Mouse (Mus musculus) heart, embryonic 12.5 days (tissue): Measurements from ENCODE around the gene Hcn3. TPM values are rescaled to one million over a fixed set of nuclear protein-coding genes. Genes with fewer than 3 reads are reported as not detected.
"Not testable (repeated sequence)": the region's sequence is repeated elsewhere in the genome, so short reads cannot be mapped to it uniquely, and the experiment has no call there.

Experiments
- ATAC-seq: fragments of 200-750 bp; cut with Nextera tagmentation; 2 replicates; pipeline ENCODE4 v1.8.0; 2017; ENCODE audit warnings: moderate TSS enrichment, moderate library complexity; ENCODE audit not compliant: insufficient number of reproducible peaks, low FRiP score
- H3K27ac ChIP-seq: fragments of 300-500 bp; sonication (generic); 2 replicates; pipeline ENCODE4 v1.5.1; 2016; ENCODE audit warnings: mild to moderate bottlenecking, moderate library complexity; ENCODE audit not compliant: poor library complexity, severe bottlenecking
- H3K27me3 ChIP-seq: fragments of 300-500 bp; sonication (generic); replicated peaks from 2 replicates; pipeline ENCODE4 v1.6.1; 2016; ENCODE audit warnings: mild to moderate bottlenecking, moderate library complexity
- H3K36me3 ChIP-seq: fragments of 300-500 bp; sonication (generic); 2 replicates; pipeline ENCODE4 v1.6.1; 2016; ENCODE audit warnings: mild to moderate bottlenecking, moderate library complexity
- H3K4me1 ChIP-seq: fragments of 300-500 bp; sonication (generic); replicated peaks from 2 replicates; pipeline ENCODE4 v1.6.1; 2016; ENCODE audit warnings: mild to moderate bottlenecking
- H3K4me2 ChIP-seq: fragments of 300-500 bp; sonication (generic); 2 replicates; pipeline ENCODE4 v1.6.1; 2016; ENCODE audit warnings: mild to moderate bottlenecking, moderate library complexity
- H3K4me3 ChIP-seq: fragments of 300-500 bp; sonication (generic); 2 replicates; pipeline ENCODE4 v1.5.1; 2016; ENCODE audit warnings: mild to moderate bottlenecking
- H3K9ac ChIP-seq: fragments of 300-500 bp; sonication (generic); 2 replicates; pipeline ENCODE4 v1.6.1; 2016; ENCODE audit warnings: mild to moderate bottlenecking, moderate library complexity
- H3K9me3 ChIP-seq: fragments of 300-500 bp; sonication (generic); replicated peaks from 2 replicates; pipeline ENCODE4 v1.6.1; 2016; ENCODE audit warnings: mild to moderate bottlenecking, moderate library complexity
- WGBS: fragments of 180-500 bp; shearing (Covaris S2); methylation state at CpG from one replicate; pipeline ENCODE4 v1.1.7; 2016; 5-methylcytosine and 5-hydroxymethylcytosine counted together
- polyA plus RNA-seq: library from polyadenylated mRNA; unstranded; fragments of >200 nt; fragmentation: Nextera tagmentation; extraction: Ambion mirVana; gene quantifications from 2 replicates; pipeline ENCODE4 v1.2.1, GENCODE M21; 2016

Gene Hcn3
- polyA plus RNA-seq, 1 experiment from 2014 or later = 0.65 TPM

GRCm38 (mm10) chr3:89163123-89163522, 3.1 kb upstream of the Hcn3 start:
- no peak overlapping the region for H3K4me2 ChIP-seq
- no peak for ATAC-seq
- WGBS = 78% methylated on average over 1 of the region's 1 CpGs
- H3K4me3 ChIP-seq = no peak overlapping the region
- H3K27ac ChIP-seq = no peak overlapping the region
- no peak overlapping the region for H3K9ac ChIP-seq
- peaks cover 18% of the 10 kb centered on the region for H3K27me3 ChIP-seq
- H3K36me3 ChIP-seq = peaks cover 15% of the 10 kb centered on the region
- H3K9me3 ChIP-seq = no peaks in the 10 kb centered on the region
- peaks cover 28% of the 10 kb centered on the region for H3K4me1 ChIP-seq

- H3K27me3 ChIP-seq = peaks cover 30% of the 10 kb centered on the region
- H3K4me3 ChIP-seq = no peak overlapping the region
- H3K9ac ChIP-seq = no peak overlapping the region
- H3K27ac ChIP-seq = no peak overlapping the region
- 79% methylated on average over 4 of the region's 4 CpGs for WGBS
- ATAC-seq = no peak
- peaks cover 4% of the 10 kb centered on the region for H3K36me3 ChIP-seq
- H3K4me2 ChIP-seq = no peak overlapping the region
- H3K4me1 ChIP-seq = peaks cover 28% of the 10 kb centered on the region
- H3K9me3 ChIP-seq = no peaks in the 10 kb centered on the region
These were observed 1.8 kb upstream of the Hcn3 start for GRCm38 (mm10) chr3:89161786-89162185.

DNA sequence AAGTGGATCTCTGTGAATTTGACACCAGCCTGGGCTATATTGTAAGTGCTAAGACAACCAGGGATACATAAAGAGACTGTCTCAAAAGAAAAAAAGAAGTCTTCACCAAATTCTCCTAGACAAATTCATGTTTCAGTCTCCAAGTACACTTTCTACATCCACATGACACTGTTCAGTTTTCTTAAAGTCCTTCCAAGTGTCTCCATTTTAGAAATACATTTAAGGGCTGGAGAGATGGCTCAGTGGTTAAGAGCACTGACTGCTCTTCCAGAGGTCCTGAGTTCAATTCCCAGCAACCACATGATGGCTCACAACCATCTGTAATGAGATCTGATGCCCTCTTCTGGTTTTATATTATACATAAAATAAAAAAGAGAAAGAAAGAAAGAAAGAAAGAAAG, 1.2 kb upstream of the Hcn3 start:
- not testable (repeated sequence) for H3K9me3 ChIP-seq, H3K27ac ChIP-seq, ATAC-seq, H3K9ac ChIP-seq, H3K4me3 ChIP-seq, H3K36me3 ChIP-seq, H3K4me2 ChIP-seq
- peaks cover 31% of the 10 kb centered on the region for H3K27me3 ChIP-seq
- H3K4me1 ChIP-seq = peaks cover 24% of the 10 kb centered on the region

GRCm38 (mm10) chr3:89159211-89159610, 785 bp downstream of the Hcn3 start:
- H3K4me1 ChIP-seq = peaks cover 15% of the 10 kb centered on the region
- no peaks in the 10 kb centered on the region for H3K36me3 ChIP-seq
- H3K9ac ChIP-seq = 0 out of 2 replicates have a peak overlapping the region, but pooled peaks have one; percentile 57
- 1% methylated on average over 13 of the region's 13 CpGs for WGBS
- H3K27ac ChIP-seq = no peak overlapping the region
- H3K4me2 ChIP-seq = peak overlapping the region; percentile 98
- peak overlapping the region; percentile 58 for H3K4me3 ChIP-seq
- H3K27me3 ChIP-seq = peaks cover 36% of the 10 kb centered on the region
- ATAC-seq = no peak
- H3K9me3 ChIP-seq = no peaks in the 10 kb centered on the region

- no peak overlapping the region for H3K27ac ChIP-seq
- peaks cover 42% of the 10 kb centered on the region for H3K27me3 ChIP-seq
- peaks cover 12% of the 10 kb centered on the region for H3K4me1 ChIP-seq
- no peaks in the 10 kb centered on the region for H3K9me3 ChIP-seq
- no peak overlapping the region for H3K9ac ChIP-seq
- H3K36me3 ChIP-seq = no peaks in the 10 kb centered on the region
- no peak overlapping the region for H3K4me3 ChIP-seq
- no peak overlapping the region for H3K4me2 ChIP-seq
- no peak for ATAC-seq
- 14% methylated on average over 7 of the region's 7 CpGs for WGBS
These were observed 1.3 kb downstream of the Hcn3 start for GRCm38 (mm10) chr3:89158651-89159050.

- 84% methylated on average over 8 of the region's 8 CpGs for WGBS
- Histone ChIP-seq H3K27me3 (peaks cover 55% of the 10 kb centered on the region), H3K4me3 (no peak overlapping the region), H3K27ac (no peak overlapping the region), H3K4me1 (peaks cover 11% of the 10 kb centered on the region), H3K9ac (no peak overlapping the region), H3K36me3 (no peaks in the 10 kb centered on the region), H3K9me3 (no peaks in the 10 kb centered on the region), H3K4me2 (no peak overlapping the region)
- no peak for ATAC-seq
These were observed 3.0 kb downstream of the Hcn3 start for GRCm38 (mm10) chr3:89156951-89157350.

DNA sequence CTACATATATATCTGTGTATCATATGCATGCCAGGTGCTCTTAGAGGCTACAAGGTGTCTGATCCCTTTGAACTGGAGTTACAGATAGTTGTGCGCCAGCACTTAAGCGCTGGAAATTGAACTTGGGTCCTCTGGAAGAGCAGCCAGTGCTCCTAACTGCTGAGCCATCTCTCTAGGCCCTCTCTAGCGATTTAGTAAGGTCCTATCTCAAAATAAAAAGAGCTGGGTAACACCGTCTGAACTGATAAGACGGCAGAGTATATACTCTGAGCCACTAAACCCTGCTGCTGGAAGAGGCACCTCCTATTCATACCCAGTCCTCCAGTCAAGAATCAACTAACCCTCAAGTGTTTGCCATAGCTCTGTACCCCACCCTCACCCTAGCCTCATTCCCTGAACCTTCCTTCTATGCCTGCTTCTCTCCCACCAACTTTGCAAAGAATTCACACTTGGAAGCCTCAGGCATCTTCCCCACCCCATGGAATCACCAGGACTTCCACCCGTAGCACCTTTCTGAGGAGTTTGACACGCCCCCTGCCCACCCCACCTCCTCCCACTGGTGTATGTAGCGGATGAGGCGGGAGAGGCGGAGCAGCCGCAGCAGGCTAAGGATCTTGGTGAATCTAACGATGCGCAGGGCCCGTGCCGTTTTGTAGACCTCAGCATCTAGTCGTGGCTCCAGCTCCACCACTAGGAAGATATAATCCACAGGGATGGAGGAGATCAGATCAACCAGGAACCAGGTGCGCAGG, 7.7 kb downstream of the Hcn3 start:
- H3K4me1 ChIP-seq = peaks cover 9% of the 10 kb centered on the region
- no peak for ATAC-seq

DNA sequence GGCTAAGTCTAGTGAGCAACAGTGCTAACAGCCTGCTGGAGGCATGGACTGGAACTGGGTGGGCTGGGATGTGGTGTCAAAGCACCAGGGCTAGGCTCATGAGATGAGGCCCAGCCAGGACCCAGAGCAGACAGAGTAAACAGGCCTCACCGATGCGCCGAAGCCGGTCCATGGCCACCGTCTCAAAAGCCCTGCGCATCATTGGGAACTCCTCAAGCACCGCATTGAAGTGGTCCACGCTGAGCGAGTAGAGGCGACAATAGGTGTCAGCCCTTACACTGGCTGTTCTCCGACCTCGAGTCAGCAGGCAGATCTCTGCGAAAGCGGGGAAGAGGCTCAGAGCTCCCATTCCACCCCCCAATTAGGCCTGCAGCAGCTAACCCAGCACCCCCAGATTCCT, 11.4 kb downstream of the Hcn3 start:
- 68% methylated on average over 14 of the region's 14 CpGs for WGBS

More for the DNA sequence above, 7.7 kb downstream of the Hcn3 start:
- Histone ChIP-seq H3K9ac (no peak overlapping the region), H3K4me3 (no peak overlapping the region), H3K27ac (no peak overlapping the region), H3K36me3 (no peaks in the 10 kb centered on the region), H3K27me3 (peaks cover 71% of the 10 kb centered on the region), H3K4me2 (no peak overlapping the region), H3K9me3 (no peaks in the 10 kb centered on the region)
- 37% methylated on average over 17 of the region's 17 CpGs for WGBS

GRCm38 (mm10) chr3:89147979-89148311, 12.1 kb downstream of the Hcn3 start:
- Histone ChIP-seq H3K27me3 (peaks cover 93% of the 10 kb centered on the region), H3K4me2 (peak overlapping the region; percentile 64), H3K4me1 (peaks cover 9% of the 10 kb centered on the region), H3K27ac (no peak overlapping the region), H3K4me3 (peak overlapping the region; percentile 27), H3K9ac (peak overlapping the region; percentile 45), H3K9me3 (no peaks in the 10 kb centered on the region), H3K36me3 (no peaks in the 10 kb centered on the region)
- WGBS = 3% methylated on average over 15 of the region's 15 CpGs
- peak; percentile 16; the same call in 1 of the 2 replicates for ATAC-seq

More for the DNA sequence above, 11.4 kb downstream of the Hcn3 start:
- no peak overlapping the region for H3K4me3 ChIP-seq
- no peak overlapping the region for H3K27ac ChIP-seq
- peaks cover 89% of the 10 kb centered on the region for H3K27me3 ChIP-seq
- ATAC-seq = no peak
- H3K36me3 ChIP-seq = no peaks in the 10 kb centered on the region
- peak overlapping the region; percentile 64; the same call in 1 of the 2 replicates for H3K4me2 ChIP-seq
- H3K9me3 ChIP-seq = no peaks in the 10 kb centered on the region
- peaks cover 9% of the 10 kb centered on the region for H3K4me1 ChIP-seq
- H3K9ac ChIP-seq = no peak overlapping the region

DNA sequence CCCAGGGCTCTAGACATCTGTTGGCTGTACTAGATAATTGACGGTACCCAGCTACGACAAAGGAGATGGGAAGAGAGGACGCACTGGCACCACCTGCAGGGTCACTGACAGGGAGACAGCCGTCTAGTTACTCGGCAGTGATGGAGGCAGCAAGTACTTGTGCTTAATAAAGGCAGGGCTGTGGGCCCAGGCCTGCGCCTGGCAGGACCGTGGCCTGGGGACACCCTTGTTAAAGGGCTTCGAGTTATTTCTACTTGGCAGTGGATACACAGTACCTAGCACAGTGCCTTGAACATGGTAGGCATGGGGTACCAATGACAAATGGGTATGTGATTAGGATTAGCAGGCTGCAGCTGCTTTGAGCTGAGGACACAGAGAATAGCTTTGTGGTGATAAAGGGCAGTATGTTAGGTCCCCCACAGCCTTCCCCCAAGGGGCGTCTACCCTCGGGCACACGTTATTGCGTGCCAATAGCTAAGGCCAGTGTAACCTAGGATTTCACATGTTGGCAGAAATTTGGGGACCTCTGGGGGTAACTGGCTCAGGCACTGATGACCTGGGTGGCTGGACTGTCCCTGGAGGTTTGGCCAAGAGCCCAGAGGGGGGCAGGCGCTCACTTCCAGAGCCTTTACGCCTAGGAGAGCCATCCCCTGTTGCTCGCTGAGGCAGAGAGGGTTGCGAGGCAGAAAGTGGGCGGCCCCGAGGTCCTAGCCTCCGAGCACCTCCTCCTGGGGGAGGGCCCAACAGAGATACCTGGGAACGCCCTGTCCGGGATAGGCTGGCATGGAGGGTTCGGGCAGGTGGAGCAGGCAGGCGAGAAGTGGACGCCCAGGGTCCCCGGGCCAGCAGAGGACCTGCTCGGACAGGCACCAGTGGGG, 12.7 kb downstream of the Hcn3 start:
- no peaks in the 10 kb centered on the region for H3K9me3 ChIP-seq
- peaks cover 90% of the 10 kb centered on the region for H3K27me3 ChIP-seq
- WGBS = 18% methylated on average over 26 of the region's 26 CpGs
- H3K27ac ChIP-seq = no peak overlapping the region
- H3K4me2 ChIP-seq = peak overlapping the region; percentile 64
- H3K4me3 ChIP-seq = peak overlapping the region; percentile 27
- peak; percentile 87 for ATAC-seq
- peaks cover 9% of the 10 kb centered on the region for H3K4me1 ChIP-seq
- H3K36me3 ChIP-seq = no peaks in the 10 kb centered on the region
- H3K9ac ChIP-seq = peak overlapping the region; percentile 45

GRCm38 (mm10) chr3:89145566-89145965, 14.4 kb downstream of the Hcn3 start:
- no peak for ATAC-seq
- Histone ChIP-seq H3K27me3 (peaks cover 85% of the 10 kb centered on the region), H3K36me3 (no peaks in the 10 kb centered on the region), H3K4me3 (no peak overlapping the region), H3K4me2 (no peak overlapping the region), H3K9me3 (no peaks in the 10 kb centered on the region), H3K27ac (no peak overlapping the region), H3K9ac (no peak overlapping the region), H3K4me1 (peaks cover 9% of the 10 kb centered on the region)
- WGBS = 63% methylated on average over 8 of the region's 8 CpGs
